Mouse (Mus musculus) MN1 (cell line): Measurements from ENCODE around the gene Spdya.
"Not testable (repeated sequence)": the region's sequence is repeated elsewhere in the genome, so short reads cannot be mapped to it uniquely, and the experiment has no call there.

ENCODE experiments used
- DNase-seq: peaks from one replicate; pipeline ENCODE4 v3.0.0-alpha.2; 2016; ENCODE audit warnings: low spot score

The Spdya gene

GRCm38 (mm10) chr17:71551757-71552451 lies at the start of gene Spdya:
TSS of gene Spdya (plus strand) at chr17:71552061.
- DNase-seq = peak; percentile 94

- no peak for DNase-seq
Observed at GRCm38 (mm10) chr17:71506832-71507231, 45.0 kb upstream of the Spdya start.

GRCm38 (mm10) chr17:71510297-71510696 lies 41.6 kb upstream of the Spdya start:
- no peak for DNase-seq

GRCm38 (mm10) chr17:71526302-71526708 lies 25.6 kb upstream of the Spdya start:
- DNase-seq = no peak

GRCm38 (mm10) chr17:71526711-71527564 lies 24.9 kb upstream of the Spdya start, which contains the start of gene Ndc80:
TSS of gene Ndc80 (minus strand) at chr17:71526857.
- DNase-seq = peak; percentile 99

GRCm38 (mm10) chr17:71528042-71528441 lies 23.8 kb upstream of the Spdya start:
- DNase-seq = no peak

GRCm38 (mm10) chr17:71535595-71535994 lies 16.3 kb upstream of the Spdya start:
- DNase-seq = not testable (repeated sequence)

GRCm38 (mm10) chr17:71537164-71537563 lies 14.7 kb upstream of the Spdya start:
- DNase-seq = no peak

- peak; percentile 60 for DNase-seq
Observed at GRCm38 (mm10) chr17:71548586-71548985, 3.3 kb upstream of the Spdya start.

GRCm38 (mm10) chr17:71551350-71551749 lies 511 bp upstream of the Spdya start:
- DNase-seq = no peak

- DNase-seq = no peak
Observed at GRCm38 (mm10) chr17:71552901-71553300, 1.0 kb downstream of the Spdya start.

- DNase-seq = peak; percentile 53
Observed at GRCm38 (mm10) chr17:71561631-71562030, 9.8 kb downstream of the Spdya start.

- DNase-seq = no peak
Observed at GRCm38 (mm10) chr17:71579176-71579705, 27.4 kb downstream of the Spdya start.

GRCm38 (mm10) chr17:71597881-71598658 lies 46.2 kb downstream of the Spdya start:
- DNase-seq = no peak

GRCm38 (mm10) chr17:71598659-71599554 lies 47.0 kb downstream of the Spdya start:
- peak; percentile 26 for DNase-seq

- peak; percentile 98 for DNase-seq
Observed at GRCm38 (mm10) chr17:71615638-71616318, 63.9 kb downstream of the Spdya start, which contains the start of gene Wdr43. TSS of gene Wdr43 (plus strand) at chr17:71615895.

GRCm38 (mm10) chr17:71616319-71617032 lies 64.6 kb downstream of the Spdya start:
- peak; percentile 52 for DNase-seq

- peak; percentile 45 for DNase-seq
Observed at GRCm38 (mm10) chr17:71617033-71617362, 65.1 kb downstream of the Spdya start.

- peak; percentile 28 for DNase-seq
Observed at GRCm38 (mm10) chr17:71617974-71618373, 66.1 kb downstream of the Spdya start.

- DNase-seq = no peak
Observed at GRCm38 (mm10) chr17:71631806-71632205, 79.9 kb downstream of the Spdya start.
